Mouse (Mus musculus): ENCODE measurements around the gene Clic3.

DNA sequence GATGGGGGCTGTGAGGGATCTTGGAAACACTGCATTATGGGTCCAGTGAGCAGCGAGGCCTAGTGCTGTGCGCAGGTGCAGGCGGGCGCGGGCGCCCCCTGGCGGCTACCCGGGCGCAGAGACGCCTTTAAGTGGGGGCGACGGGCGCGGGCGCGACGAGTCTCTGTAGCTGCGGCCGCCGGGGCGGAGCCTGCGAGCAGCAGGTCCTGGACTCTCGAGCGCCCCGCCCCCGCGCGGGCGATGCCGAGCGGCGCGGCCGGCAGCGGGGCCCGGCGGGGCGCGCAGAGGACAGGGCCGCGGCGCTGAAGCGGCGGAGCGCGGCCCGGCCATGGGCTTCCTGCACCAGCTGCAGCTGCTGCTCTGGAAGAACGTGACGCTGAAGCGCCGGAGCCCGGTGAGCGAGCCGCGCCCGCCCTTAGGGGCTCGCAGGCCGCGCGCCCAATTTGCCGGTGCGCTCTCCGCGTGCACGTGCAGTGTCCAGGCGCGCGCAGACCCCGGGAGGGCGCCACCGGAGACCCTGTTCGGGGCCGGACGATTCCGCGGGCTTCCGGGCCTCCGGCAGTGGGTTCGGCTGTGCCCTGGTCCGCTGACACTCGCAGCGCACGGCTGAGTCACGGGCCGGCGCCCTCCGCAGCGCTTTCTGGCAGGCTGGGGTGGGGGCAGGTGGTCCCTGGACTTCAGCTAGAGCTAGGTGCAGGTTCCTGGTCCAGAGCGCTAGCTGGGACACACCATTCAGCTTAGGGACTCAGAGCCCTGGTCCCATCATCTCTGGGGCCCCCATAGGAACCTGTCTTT lies 28.0 kb upstream of the Clic3 start, which contains the start of gene Abca2:
- TF ChIP-seq CTCF (IDR thresholded peaks at IDR 0.05; ENCODE audit: low read depth): peak; percentile 91
- no peak for TF ChIP-seq EP300 (optimal IDR thresholded peaks at IDR 0.05)

Data from stomach, postnatal 0 days (tissue).